Mouse (Mus musculus): Measurements from ENCODE around the gene Ubash3b. TPM values are rescaled to one million over a fixed set of nuclear protein-coding genes. Genes with fewer than 3 reads are reported as not detected.
A peak's percentile ranks its signal among the peaks of the same experiment; 100 is the strongest.

Ubash3b gene
- total RNA-seq, 2 experiments from 2014 or later, result 2.9 to 3.7 TPM

DNA sequence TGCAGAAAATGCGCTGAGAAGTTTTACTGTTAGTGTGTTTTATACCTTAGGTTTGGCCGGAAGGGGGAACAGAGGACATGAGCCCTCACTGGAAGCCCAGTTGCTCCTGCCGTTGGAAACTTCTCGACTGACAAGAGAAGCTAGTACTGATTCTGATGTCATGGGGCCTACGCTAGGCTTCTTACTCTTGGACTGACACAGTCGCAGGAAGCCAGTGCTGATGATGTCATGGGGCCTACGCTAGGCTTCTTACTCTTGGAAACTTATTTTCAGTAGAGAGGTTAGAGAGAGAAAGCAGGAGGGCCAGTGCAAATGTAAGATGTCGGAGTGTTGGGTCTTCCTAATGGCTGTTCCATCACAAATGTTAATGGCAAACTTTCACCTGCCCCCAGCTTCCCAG lies 57.8 kb downstream of the Ubash3b start:
- intact Hi-C loops (cut with DNase I), result no loop called here
- no peak for DNase-seq

DNA sequence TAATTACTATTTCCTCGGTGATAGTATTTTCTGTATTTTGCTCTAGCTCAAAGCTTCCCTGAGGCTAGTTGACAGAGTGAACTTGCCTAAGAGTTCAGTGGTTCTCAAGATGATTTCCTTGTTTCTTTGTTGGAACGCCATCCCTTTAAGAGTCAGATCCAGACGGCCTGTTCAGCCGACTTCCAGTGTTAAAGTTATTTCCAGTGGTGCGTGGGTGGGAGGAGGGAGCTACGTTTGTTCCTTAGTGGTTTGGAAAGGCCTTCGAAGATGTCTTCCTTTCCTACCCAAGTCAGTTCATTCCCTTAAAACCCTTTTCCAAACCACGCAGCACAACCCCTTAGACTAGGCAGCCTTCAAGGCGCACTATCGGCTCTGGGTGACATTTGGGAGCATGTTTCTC lies 58.9 kb downstream of the Ubash3b start:
- intact Hi-C loops (cut with DNase I), result no loop called here

DNA sequence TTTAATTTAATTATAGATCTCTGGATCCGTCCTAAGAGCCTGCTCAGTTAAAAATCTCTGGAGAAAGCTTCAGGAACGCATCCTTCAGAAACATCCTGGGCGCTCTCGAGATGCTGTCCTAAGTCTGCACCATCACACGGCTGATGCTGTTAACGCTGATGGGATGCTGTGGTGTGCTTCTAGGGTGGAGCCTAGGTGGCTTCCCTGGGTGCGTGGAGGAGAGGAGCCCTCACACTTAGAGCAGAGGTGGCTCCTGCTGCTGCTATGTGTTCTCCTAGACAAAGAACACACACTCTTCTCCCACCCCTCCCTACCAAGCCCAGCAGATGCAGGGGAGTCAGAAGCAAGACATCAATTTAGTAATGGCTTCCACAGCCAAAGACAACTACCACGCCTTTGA lies 61.6 kb downstream of the Ubash3b start:
- intact Hi-C loops (cut with DNase I), result no loop called here
- no peak for DNase-seq

More for the DNA sequence above, 58.9 kb downstream of the Ubash3b start:
- DNase-seq, result peak; percentile 61 to 68

DNA sequence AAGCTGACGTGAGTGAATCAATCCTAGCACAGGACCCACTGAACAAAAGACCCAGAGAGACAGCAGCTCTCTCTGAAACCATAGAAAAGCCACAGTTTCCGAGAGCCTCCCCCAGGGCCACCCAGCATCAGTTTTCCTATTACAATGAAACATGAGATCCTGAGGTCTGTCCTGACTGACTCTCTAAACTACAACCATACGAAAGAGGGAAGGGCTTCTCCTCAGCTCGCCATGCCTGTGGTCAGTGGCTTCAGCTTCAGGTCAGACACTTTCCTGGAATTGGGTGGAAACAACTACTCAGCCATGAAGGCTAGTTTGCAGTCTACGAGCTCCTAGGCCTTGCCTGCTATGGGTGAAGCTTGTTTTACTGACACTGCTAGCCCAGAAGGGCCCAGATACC lies 62.4 kb downstream of the Ubash3b start:
- intact Hi-C loops (cut with DNase I), result no loop called here
- no peak for DNase-seq

DNA sequence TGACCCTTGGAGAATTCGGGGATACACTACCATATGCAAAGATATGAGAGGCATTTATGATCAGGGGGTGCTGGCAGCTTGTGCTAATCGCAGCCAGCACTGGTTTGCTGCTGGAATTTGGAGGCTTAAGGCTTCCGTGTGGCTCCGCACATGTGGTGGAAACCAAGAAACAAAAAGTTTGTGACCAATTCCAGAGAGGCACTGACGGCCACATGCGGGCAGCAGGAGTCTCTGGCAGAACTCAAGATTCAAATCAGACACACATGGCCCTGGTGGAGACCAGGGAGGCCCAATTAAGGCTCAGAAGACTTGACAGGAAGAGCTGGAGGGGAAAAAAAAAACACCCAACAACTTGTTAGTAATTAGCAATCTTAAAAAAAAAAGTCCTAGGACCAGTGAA lies 63.4 kb downstream of the Ubash3b start:
- DNase-seq, result no peak
- intact Hi-C loops (cut with DNase I), result no loop called here

DNA sequence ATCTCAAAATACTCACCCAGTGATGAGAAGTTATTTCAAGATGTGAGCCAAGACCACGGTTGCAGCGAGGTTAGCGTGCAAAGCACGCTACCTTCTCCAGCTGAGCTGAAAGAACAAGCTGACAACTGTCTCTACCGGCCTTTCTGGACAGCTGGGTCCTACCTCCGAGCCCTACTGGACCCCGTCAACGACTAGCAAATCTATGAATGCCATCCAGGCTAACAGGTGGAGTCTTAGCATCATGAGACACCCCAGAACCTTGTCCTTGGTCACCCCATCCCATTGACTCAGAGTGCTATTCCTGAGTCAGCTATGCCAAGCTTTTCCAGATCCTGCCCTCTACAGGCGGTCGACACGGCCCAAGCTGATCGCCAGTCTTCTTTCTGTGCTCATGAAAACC lies 69.5 kb downstream of the Ubash3b start:
- intact Hi-C loops (cut with DNase I), result no loop called here
- no peak for DNase-seq

DNA sequence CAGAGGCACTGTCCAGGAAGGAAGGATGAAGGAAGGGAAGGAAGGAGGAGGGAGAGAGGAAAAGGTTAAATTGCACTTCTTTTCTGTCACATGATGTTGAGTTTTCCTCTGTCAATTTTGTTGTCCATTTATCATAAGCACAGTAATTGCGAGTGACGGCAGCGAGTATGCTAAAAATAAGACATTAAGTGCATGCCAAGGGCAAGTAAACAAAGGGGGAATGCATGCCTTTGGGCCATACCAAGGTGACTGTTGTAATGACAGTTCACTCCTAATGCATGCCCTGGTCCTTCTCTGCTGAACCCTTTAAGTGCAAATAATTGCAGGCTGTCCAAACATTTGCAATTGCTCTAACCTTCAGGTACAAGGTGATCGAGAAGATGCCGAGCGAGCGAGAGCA lies 70.3 kb downstream of the Ubash3b start:
- peak in 1 of 2 experiments; percentile 45 for DNase-seq
- intact Hi-C loops (cut with DNase I), result no loop called here

DNA sequence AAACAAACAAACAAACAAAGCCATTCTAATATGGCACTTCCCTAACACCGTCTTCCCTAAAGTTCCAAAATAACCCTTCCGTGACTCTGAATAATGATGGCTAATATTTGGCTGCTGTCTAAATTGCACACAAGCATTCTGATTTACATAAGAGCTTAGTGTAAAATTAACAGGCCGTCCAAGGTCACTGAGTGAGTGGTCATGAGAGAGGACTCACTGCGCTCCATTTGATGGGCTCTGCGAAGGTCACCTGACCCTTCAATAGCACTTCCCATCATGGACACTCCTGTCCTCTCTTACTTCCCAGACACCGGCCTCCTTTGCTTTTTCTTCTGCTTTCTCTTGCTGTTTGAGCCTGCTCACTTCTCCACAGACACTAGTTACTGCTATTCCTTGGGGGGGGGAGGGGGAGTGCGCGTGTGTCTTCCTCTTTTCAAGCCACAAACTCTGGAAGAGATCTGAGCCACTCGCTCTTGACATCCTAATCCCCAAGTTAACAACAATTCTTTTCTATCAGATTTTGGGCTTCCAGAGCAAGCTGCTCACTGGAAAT lies 73.6 kb downstream of the Ubash3b start:
- intact Hi-C loops (cut with DNase I), result no loop called here
- no peak for DNase-seq

DNA sequence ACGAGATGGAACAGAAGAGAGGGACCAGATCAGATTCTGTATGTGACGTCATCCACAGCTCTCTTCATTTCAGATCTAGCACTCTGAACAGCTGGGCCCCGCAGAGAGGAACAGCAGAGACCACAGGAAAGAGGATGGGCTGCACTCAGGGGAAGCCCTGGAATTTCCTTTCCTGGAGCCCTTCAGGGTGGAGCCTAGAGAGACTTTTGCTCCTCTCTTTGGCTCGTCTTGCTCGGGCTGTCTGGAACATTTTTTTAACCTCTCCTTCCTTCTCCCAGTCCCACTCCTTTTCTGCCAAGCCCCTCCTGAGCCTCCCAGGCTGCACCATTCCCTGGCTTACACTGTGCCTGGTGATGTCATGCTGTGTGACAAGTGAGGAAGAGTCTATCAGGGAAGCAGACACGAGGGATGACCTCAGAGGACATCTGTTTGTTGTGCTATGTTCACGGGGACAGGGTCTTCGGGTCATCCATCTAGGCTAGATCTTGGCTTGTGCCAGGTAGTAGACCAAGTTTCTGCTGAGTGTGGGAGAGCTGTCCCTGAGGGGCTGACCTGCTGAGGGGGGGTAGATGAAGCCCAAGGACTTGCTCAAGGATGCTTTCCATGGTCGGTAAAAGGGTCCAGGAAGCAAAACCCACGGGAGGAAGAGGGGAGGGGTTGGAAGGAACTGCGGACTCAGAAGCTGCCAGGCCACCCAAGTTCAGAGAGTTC lies 77.2 kb downstream of the Ubash3b start:
- intact Hi-C loops (cut with DNase I), result no loop called here
- DNase-seq, result peak; percentile 82 to 84

DNA sequence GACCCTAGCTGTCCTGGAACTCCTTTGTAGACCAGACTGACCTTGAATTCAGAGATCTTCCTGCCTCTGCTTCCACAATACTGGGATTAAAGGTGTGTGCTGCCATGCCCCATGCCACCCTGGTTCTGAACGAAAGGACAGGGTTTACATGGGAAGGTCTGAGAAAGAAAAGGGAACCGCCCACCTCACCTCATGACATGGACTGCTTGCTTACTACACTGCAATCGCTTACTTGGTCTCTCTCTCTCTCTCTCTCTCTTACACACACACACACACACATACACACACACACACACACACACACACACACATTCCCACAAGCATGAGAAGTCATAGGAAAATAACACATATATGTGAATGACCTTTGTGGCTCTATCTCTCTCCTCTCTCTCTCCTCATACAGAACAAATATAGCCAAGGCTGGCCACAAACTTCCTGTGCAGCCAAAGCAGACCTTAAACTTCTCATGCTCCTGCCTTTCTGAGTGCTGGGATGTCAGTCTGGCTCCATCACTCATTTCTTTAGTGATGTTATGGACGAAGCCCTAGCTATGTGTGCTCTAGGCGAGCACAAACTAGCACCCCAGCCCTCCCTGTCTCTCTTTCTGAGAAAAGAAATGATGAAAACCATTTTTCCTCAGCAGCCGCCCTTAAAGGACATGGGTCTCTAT lies 78.0 kb downstream of the Ubash3b start:
- no peak for DNase-seq
- intact Hi-C loops (cut with DNase I), result no loop called here

DNA sequence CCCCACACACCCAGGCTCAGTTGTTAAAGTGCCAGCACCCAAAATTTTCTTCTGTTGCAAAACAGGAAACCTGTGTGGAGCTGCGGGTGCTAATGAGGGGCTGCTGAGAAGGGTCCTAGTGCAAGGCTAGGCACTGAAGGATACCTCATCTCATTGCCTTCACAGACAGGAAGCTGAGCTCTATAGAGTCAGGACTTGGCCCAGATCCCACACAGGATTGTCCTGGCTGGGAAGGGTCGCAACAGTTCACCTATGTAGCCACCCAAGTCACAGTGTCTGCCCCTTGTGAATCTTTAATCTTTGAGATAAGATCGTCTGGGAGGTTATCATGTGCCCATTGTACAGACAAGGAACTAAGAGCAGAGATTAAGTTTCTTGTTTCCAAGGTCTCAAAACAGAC lies 78.6 kb downstream of the Ubash3b start:
- intact Hi-C loops (cut with DNase I), result no loop called here
- DNase-seq, result no peak

DNA sequence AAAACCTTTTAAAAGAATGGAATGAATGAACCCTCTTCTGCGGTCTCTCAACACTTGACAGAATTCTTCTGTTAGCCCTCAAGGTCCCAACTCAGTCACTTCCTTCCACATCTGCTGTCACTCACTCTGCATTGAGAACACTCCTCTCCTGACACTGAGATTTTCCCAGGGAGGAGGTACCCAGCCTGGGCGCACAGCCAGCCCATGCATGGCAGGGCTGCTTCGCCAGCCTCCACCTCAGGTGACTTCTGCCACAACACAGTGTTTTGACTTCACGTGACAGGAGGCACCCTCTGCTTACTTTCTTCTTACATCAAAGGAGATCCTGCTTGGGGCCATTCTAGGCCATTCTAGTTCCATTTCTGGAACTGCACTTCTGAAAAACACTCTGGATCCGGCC lies 80.6 kb downstream of the Ubash3b start:
- intact Hi-C loops (cut with DNase I), result no loop called here
- peak; percentile 41 to 60 for DNase-seq

DNA sequence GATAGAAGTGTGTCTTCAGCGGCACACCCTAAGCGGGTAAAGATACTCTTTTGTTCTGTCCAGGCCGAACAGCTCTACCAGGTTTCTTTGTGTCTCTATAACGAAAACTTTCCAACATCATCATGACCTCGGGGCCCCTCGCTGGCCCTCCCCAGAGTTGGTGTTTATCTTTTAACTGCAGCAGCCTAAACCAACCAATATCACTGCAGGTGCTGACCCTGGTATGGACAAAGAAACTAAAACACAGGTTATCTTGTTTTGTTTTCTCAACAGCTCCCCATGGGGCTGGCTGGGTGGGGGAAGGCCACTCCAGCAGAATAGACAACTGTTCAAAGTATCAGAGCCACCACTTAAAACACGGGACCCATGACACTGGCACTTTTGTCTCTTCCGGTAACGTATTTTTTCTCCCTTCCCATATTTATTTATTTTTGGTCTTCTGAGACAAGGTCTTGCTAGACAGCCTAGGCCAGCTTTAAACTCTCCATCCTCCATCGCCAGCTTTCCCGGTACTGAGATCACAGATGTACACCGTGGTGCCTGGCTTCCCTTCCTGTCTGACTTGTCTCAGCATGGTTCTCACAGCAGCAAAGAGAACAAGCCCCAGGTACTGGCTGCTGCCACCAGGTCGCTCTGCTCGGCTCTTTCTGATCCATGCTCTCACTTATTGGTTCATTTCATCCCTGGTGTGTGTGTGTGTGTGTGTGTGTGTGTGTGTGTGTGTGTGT lies 81.9 kb downstream of the Ubash3b start:
- DNase-seq, result no peak
- intact Hi-C loops (cut with DNase I), result no loop called here

DNA sequence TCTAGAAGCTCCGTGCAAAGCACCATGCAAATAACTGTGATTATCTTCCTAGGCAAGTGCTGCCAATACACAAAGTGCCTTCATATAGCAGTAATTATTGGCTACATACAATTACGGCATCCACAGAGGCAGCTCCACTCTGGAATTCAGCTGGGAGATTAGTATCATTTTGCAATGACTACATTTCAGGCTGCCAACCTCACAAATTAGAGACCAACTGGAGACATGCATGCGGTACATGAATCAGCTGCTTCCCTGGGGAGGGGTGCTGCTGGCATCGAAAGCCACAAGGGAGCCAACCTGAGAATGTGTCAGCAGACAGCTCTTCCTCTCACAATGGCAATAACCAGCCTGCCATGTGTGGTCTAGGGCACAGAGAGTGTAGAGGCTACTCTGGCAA lies 83.3 kb downstream of the Ubash3b start:
- intact Hi-C loops (cut with DNase I), result no loop called here
- no peak for DNase-seq

DNA sequence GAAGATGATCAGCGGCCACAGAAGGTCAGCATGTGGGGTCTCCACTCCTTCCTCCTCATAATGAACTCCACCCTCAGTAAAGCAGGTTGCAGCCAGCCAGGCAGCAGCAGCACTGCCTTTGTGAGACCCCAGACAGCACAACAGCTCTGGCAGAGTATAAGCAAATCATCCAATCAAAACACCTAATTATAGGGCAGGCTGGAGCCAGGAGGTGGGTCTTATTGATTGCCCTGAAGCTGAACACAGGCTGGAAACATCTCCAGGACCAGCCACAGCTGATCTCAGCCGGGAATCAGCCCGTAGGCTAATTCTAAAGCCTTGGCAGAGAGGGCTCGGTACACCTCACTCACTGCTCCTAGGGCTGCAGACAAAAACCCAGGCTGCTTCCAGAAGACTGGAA lies 85.3 kb downstream of the Ubash3b start:
- DNase-seq, result no peak
- intact Hi-C loops (cut with DNase I), result no loop called here

DNA sequence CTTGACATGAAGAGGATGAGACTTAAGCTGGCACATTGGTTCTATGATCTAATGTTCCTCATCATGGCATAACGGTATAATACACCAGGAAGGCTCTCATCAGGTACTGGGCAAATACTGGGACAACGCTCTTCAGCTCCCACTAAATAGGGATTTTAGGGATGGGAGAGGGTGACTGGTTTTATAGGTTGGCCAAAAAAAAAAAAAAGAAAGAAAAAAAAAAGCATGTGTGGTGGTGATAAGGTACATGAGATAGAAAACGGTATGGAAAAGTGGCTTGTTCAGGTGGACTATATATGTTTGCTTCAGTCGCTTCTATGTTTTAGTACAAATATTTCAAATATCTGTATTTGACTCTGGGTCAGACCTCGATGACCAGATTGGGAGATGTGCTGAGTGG lies 86.0 kb downstream of the Ubash3b start:
- DNase-seq, result no peak
- intact Hi-C loops (cut with DNase I), result no loop called here

DNA sequence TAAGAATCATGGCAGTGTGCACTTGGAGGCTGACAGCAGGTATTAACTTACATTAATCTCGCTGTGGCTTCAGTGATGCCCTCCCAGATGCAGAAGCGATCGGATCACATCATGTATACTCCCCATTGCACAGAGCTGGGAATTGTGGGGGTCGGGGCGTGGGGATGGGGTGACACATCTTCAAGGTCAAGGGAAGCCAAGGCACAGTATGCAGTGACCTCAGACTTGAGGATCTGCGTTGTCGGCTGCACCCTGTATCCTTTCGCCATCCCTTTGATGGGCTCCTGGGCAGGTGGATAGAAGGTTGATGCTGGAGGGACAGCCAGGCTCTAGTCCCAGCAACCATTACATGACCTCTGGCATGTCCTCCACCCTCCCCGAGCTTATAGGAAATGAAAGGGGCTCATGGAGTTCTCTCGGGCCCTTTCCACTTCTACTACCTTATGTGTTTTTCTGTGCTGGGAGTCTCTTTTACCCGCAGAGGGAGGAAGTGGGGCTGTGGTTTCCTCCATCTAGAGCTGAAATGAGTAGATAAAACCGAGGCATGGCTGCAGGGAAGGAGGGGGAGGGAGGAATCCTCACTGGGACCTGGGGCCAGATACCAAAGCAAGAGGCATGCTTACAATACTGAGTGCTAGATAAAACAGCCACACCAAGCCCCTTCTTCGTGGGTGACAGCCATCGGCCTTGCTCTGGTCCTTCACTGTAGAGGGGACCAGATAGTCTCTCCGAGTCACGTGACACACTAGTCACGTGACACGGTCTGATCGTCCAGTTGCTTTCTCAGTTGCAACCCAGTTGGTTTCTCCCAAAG lies 88.1 kb downstream of the Ubash3b start:
- peak in 1 of 2 experiments; percentile 27 for DNase-seq
- intact Hi-C loops (cut with DNase I), result no loop called here

DNA sequence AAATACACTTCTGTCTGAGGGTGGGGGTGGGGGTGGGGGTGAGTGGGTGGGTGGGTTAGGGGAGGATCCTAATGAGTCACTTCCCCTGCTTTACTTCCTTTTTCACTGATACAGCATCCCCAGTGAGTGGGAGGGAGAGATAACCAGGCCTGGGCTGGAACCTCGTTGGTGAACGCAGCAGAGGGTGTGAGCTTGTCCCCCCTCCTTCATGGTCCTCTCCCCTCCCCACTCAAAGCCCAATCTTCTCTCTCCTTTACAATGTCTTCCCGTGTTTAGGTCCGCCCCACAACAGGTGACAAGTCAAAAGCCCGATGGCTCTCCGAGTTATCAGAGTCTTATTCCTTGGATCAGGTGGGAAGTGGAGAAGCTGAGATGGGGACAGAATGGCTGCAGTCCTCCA lies 88.7 kb downstream of the Ubash3b start:
- no peak for DNase-seq

DNA sequence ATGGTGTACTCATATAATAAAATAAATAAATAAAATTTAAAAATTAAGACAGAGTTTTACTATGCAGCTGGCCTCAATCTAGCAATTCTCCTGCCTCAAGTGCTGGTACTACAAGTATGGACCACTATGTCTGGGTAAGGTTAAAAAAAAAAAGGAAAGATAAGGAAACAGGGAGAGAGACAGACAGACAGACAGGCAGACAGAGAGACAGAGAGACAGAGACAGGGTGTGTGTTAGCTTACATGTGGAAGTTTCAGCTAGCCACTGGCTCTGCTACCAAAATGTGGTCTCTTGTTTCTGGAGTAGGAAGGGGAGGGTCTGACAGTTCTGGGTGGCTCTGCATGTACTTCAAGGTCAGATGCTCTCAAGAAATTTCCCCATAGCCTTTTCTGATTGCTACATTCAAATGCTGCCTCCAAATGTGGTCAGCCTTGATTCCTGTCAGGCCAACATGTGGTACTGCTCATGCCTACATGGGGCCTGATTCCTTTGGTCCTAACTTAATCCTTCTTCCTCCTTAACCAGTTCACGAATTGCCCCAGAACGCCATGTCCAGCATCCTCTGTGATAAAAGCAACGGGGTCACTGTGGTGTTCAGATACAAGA lies 89.5 kb downstream of the Ubash3b start:
- intact Hi-C loops (cut with DNase I), result no loop called here
- DNase-seq, result no peak

More for the DNA sequence above, 88.7 kb downstream of the Ubash3b start:
- intact Hi-C loops (cut with DNase I), result no loop called here

DNA sequence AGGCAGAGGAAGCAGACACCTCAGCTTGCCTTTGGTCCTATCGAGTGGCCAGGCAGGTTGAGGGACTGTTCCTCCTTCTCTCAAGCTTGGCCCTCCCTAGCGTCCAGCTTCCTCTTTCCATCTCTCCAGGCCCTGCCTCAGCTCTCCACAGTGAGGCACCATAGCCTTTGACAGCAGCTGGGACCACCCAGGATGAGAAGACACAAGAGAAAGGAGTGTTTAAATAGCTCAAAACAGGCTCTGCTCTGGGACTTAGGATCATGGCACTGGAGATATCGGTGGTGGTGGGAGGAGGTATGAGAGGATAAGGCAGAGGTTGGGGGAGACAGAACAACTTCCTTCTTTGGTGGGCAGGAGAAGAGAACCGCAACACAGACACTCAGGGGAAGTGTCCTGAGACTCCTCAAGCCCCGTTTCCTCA lies 90.7 kb downstream of the Ubash3b start:
- no peak for DNase-seq
- intact Hi-C loops (cut with DNase I), result no loop called here

All from heart, postnatal 10 days (tissue).